Mouse (Mus musculus): ENCODE data around the gene Fbxw8. TPM values are rescaled to one million over a fixed set of nuclear protein-coding genes. Genes with fewer than 3 reads are reported as not detected.

The Fbxw8 gene
- polyA plus RNA-seq, 1 experiment from 2014 or later: 16.0 TPM

DNA sequence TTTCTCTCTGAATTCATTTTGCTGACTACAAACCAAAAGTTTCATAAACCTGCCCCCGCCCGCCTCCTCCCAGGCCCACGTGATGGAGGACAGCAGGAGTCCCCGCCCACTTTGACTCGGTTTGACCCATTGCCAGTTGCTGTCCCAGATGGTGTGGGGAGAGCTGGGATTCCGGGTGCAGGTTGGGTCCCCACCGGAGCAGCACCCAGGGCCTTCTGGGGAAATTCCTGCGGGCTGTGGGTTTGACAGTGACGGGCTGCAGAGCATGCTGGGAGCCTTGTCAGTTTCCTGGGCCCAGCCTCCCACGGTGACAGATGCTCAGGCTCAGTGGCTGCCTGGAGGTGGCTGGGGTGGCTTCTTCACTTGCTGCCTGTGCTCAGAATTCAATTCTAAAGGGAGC is 125.8 kb downstream of the Fbxw8 start:
- ATAC-seq: no peak
- Histone ChIP-seq H3K4me2 (ENCODE audit: low read depth, low read length) (peak overlapping the region; percentile 99), H3K27me3 (replicated peaks; ENCODE audit: control insufficient read depth, insufficient read depth, low read length) (peaks cover 45% of the 10 kb centered on the region), H3K9me3 (ENCODE audit: control insufficient read depth, low read length) (no peaks in the 10 kb centered on the region), H3K36me3 (ENCODE audit: control insufficient read depth, insufficient read depth, low read length) (no peaks in the 10 kb centered on the region), H3K4me3 (ENCODE audit: low read length) (peak overlapping the region; percentile 69), H3K27ac (ENCODE audit: low read length) (no peak overlapping the region), H3K9ac (ENCODE audit: low read depth, low read length) (peak overlapping the region; percentile 45; the same call in 1 of the 2 replicates), H3K4me1 (ENCODE audit: control insufficient read depth, insufficient read depth, low read length) (peaks cover 28% of the 10 kb centered on the region)
- 3% methylated on average over 10 of the region's 10 CpGs for WGBS

- H3K4me1 ChIP-seq (ENCODE audit: control insufficient read depth, insufficient read depth, low read length): peaks cover 28% of the 10 kb centered on the region
- H3K4me3 ChIP-seq (ENCODE audit: low read length): peak overlapping the region; percentile 69
- peak overlapping the region; percentile 99 for H3K4me2 ChIP-seq (ENCODE audit: low read depth, low read length)
- WGBS: 6% methylated on average over 12 of the region's 12 CpGs
- peaks cover 45% of the 10 kb centered on the region for H3K27me3 ChIP-seq (replicated peaks; ENCODE audit: control insufficient read depth, insufficient read depth, low read length)
- H3K9me3 ChIP-seq (ENCODE audit: control insufficient read depth, low read length): no peaks in the 10 kb centered on the region
- ATAC-seq: peak; percentile 16; the same call in 1 of the 2 replicates
- H3K9ac ChIP-seq (ENCODE audit: low read depth, low read length): peak overlapping the region; percentile 45; the same call in 1 of the 2 replicates
- H3K36me3 ChIP-seq (ENCODE audit: control insufficient read depth, insufficient read depth, low read length): no peaks in the 10 kb centered on the region
- no peak overlapping the region for H3K27ac ChIP-seq (ENCODE audit: low read length)
These were observed 126.2 kb downstream of the Fbxw8 start for GRCm38 (mm10) chr5:118029035-118029408.

DNA sequence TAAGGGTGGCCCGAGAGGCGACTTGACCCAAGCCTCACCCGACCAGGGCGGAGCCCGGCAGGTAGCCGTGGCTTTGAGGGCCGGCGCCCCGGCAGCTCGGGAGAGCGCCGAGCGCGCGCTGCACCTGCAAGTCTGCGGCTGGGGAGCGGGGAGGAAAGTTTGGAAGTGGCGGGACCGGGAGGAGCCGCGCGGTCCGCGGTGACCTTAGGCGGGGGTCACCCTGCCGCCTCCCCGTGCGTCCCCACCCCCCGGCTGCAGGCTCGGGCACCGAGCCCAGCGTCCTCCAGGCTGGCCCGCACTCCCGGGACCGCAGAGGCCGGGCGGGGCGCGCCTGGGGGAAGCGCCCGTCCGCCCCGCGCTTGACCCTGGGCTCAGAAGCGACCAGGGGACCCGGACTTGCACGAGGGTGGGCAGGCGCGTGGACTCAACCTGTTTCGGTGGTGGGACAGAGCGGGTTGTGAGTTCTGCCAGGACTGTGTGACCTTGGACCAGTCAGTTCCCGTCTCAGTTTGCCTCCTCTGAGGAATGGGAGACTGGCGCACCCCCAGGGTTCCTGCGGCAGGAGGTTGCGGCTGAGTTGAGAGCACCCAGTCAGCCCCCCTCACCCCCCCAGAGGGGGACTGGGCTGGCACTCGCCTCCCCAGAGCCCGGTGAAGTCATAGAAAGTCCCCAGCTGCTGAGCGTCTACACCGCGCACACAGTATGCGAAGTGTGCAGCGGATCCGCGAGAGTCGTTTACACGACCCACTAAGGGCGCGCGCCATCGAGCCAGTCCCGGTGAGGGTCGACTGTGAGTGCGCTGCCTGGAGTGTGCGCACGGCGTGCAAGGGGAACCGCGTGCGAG is 126.9 kb downstream of the Fbxw8 start:
- no peak overlapping the region for H3K27ac ChIP-seq (ENCODE audit: low read length)
- H3K4me1 ChIP-seq (ENCODE audit: control insufficient read depth, insufficient read depth, low read length): peaks cover 28% of the 10 kb centered on the region
- no peaks in the 10 kb centered on the region for H3K9me3 ChIP-seq (ENCODE audit: control insufficient read depth, low read length)
- peak overlapping the region; percentile 60 for H3K9ac ChIP-seq (ENCODE audit: low read depth, low read length)
- no peaks in the 10 kb centered on the region for H3K36me3 ChIP-seq (ENCODE audit: control insufficient read depth, insufficient read depth, low read length)
- under 1% methylated on average over 71 of the region's 79 CpGs for WGBS
- ATAC-seq: peak; percentile 19; the same call in 1 of the 2 replicates
- peak overlapping the region; percentile 69 for H3K4me3 ChIP-seq (ENCODE audit: low read length)
- peak overlapping the region; percentile 99 for H3K4me2 ChIP-seq (ENCODE audit: low read depth, low read length)
- peaks cover 45% of the 10 kb centered on the region for H3K27me3 ChIP-seq (replicated peaks; ENCODE audit: control insufficient read depth, insufficient read depth, low read length)

DNA sequence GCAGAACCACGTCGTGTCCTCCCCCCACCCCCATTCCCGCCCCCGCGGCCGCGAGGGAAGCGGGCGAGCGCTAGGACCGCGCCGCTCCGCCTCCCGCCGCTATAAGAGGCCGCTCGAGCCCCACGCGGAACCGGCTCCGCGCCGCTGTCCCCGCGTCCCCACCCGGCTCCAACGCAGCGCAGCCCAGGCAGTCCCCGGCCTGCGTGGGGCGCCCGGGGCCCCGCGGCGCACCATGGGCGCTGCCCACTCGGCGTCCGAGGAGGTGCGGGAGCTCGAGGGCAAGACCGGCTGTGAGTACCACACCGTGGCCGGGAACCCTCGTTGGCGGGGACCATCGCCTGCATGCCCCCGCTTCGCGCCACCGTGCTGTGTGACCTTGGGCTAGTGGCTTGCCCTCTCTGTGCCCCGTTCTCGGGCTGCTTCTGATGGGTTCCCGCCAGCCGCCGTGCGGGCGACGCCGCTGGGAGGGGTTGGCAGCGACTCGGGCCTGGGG is 127.5 kb downstream of the Fbxw8 start, which contains the start of gene Tesc:
Gene Tesc (plus strand): TSS at position 46 of the 493 bp plus-strand sequence.
- Histone ChIP-seq H3K4me1 (ENCODE audit: control insufficient read depth, insufficient read depth, low read length) (peaks cover 28% of the 10 kb centered on the region), H3K27me3 (replicated peaks; ENCODE audit: control insufficient read depth, insufficient read depth, low read length) (peaks cover 45% of the 10 kb centered on the region), H3K9ac (ENCODE audit: low read depth, low read length) (peak within 1 kb of the TSS; percentile 60), H3K36me3 (ENCODE audit: control insufficient read depth, insufficient read depth, low read length) (no peaks in the 10 kb centered on the region), H3K4me2 (ENCODE audit: low read depth, low read length) (peak within 1 kb of the TSS; percentile 99), H3K27ac (ENCODE audit: low read length) (no peak within 1 kb of the TSS), H3K4me3 (ENCODE audit: low read length) (peak within 1 kb of the TSS; percentile 69), H3K9me3 (ENCODE audit: control insufficient read depth, low read length) (no peaks in the 10 kb centered on the region)
- under 1% methylated on average over 55 of the region's 63 CpGs for WGBS
- no peak for ATAC-seq

- Histone ChIP-seq H3K27me3 (replicated peaks; ENCODE audit: control insufficient read depth, insufficient read depth, low read length) (peaks cover 45% of the 10 kb centered on the region), H3K9ac (ENCODE audit: low read depth, low read length) (peak overlapping the region; percentile 60), H3K27ac (ENCODE audit: low read length) (no peak overlapping the region), H3K9me3 (ENCODE audit: control insufficient read depth, low read length) (no peaks in the 10 kb centered on the region), H3K36me3 (ENCODE audit: control insufficient read depth, insufficient read depth, low read length) (no peaks in the 10 kb centered on the region), H3K4me3 (ENCODE audit: low read length) (peak overlapping the region; percentile 69), H3K4me1 (ENCODE audit: control insufficient read depth, insufficient read depth, low read length) (peaks cover 28% of the 10 kb centered on the region), H3K4me2 (ENCODE audit: low read depth, low read length) (peak overlapping the region; percentile 99)
- WGBS: 2% methylated on average over 39 of the region's 39 CpGs
- ATAC-seq: no peak
These were observed 128.1 kb downstream of the Fbxw8 start for GRCm38 (mm10) chr5:118027101-118027697.

DNA sequence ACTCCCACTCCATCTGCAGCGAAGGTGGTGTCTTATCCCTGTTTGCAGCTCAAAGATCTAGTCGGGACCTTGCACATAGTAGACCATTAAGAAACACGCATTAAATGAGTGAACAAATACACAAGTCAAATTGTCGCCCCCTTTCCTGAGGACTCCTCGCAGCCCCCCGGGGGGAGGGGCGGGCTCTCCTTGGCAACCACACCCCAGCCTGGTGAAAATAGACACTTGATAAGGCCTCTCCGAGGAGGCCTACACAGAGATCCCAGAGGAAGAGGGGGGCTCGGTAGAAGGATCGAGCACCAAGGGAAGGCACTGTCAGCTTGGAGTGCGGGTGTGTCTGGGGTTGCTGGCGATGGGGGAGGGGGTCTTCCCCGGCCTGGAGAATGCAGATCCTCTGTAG is 128.9 kb downstream of the Fbxw8 start:
- Histone ChIP-seq H3K9me3 (ENCODE audit: control insufficient read depth, low read length) (no peaks in the 10 kb centered on the region), H3K4me2 (ENCODE audit: low read depth, low read length) (no peak overlapping the region), H3K36me3 (ENCODE audit: control insufficient read depth, insufficient read depth, low read length) (no peaks in the 10 kb centered on the region), H3K4me3 (ENCODE audit: low read length) (0 out of 2 replicates have a peak overlapping the region, but pooled peaks have one; percentile 12), H3K4me1 (ENCODE audit: control insufficient read depth, insufficient read depth, low read length) (peaks cover 28% of the 10 kb centered on the region), H3K27me3 (replicated peaks; ENCODE audit: control insufficient read depth, insufficient read depth, low read length) (peaks cover 45% of the 10 kb centered on the region), H3K9ac (ENCODE audit: low read depth, low read length) (no peak overlapping the region; the same call in 1 of the 2 replicates), H3K27ac (ENCODE audit: low read length) (no peak overlapping the region)
- WGBS: 10% methylated on average over 13 of the region's 13 CpGs
- no peak for ATAC-seq

DNA sequence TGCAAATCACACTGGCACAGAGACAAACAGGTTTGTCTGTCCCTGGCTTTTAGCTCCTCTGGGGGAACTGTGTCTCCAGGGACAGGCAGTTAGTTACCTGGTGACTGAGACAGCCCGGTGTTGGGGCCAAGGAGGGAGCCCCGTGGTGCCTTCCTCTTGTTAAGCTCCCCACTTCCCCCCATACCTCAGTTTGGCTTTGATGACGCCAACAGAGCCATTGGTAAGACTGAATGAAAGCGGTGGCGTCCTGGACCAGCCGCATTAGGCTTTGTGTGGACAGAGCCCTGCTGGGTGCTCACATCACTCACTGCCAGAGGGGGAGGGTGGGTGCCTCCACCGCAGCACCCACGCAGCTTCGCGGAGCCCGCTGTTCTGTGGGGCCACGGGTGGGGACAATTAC is 129.4 kb downstream of the Fbxw8 start:
- no peak overlapping the region; the same call in 1 of the 2 replicates for H3K9ac ChIP-seq (ENCODE audit: low read depth, low read length)
- WGBS: 15% methylated on average over 12 of the region's 12 CpGs
- H3K27ac ChIP-seq (ENCODE audit: low read length): no peak overlapping the region
- ATAC-seq: no peak
- no peak overlapping the region for H3K4me3 ChIP-seq (ENCODE audit: low read length)
- H3K36me3 ChIP-seq (ENCODE audit: control insufficient read depth, insufficient read depth, low read length): no peaks in the 10 kb centered on the region
- H3K27me3 ChIP-seq (replicated peaks; ENCODE audit: control insufficient read depth, insufficient read depth, low read length): peaks cover 45% of the 10 kb centered on the region
- H3K9me3 ChIP-seq (ENCODE audit: control insufficient read depth, low read length): no peaks in the 10 kb centered on the region
- peaks cover 28% of the 10 kb centered on the region for H3K4me1 ChIP-seq (ENCODE audit: control insufficient read depth, insufficient read depth, low read length)
- H3K4me2 ChIP-seq (ENCODE audit: low read depth, low read length): no peak overlapping the region

GRCm38 (mm10) chr5:118023053-118023452 is 132.2 kb downstream of the Fbxw8 start:
- Histone ChIP-seq H3K9ac (ENCODE audit: low read depth, low read length) (no peak overlapping the region), H3K27me3 (replicated peaks; ENCODE audit: control insufficient read depth, insufficient read depth, low read length) (peaks cover 27% of the 10 kb centered on the region), H3K9me3 (ENCODE audit: control insufficient read depth, low read length) (no peaks in the 10 kb centered on the region), H3K27ac (ENCODE audit: low read length) (no peak overlapping the region), H3K4me3 (ENCODE audit: low read length) (no peak overlapping the region), H3K4me2 (ENCODE audit: low read depth, low read length) (no peak overlapping the region), H3K4me1 (ENCODE audit: control insufficient read depth, insufficient read depth, low read length) (peaks cover 12% of the 10 kb centered on the region), H3K36me3 (ENCODE audit: control insufficient read depth, insufficient read depth, low read length) (no peaks in the 10 kb centered on the region)
- ATAC-seq: no peak
- WGBS: 65% methylated on average over 3 of the region's 3 CpGs

GRCm38 (mm10) chr5:118019905-118020304 is 135.4 kb downstream of the Fbxw8 start:
- no peaks in the 10 kb centered on the region for H3K27me3 ChIP-seq (replicated peaks; ENCODE audit: control insufficient read depth, insufficient read depth, low read length)
- no peak for ATAC-seq
- no peaks in the 10 kb centered on the region for H3K36me3 ChIP-seq (ENCODE audit: control insufficient read depth, insufficient read depth, low read length)
- H3K4me2 ChIP-seq (ENCODE audit: low read depth, low read length): no peak overlapping the region
- no peak overlapping the region for H3K4me3 ChIP-seq (ENCODE audit: low read length)
- WGBS: 55% methylated on average over 11 of the region's 11 CpGs
- no peak overlapping the region for H3K27ac ChIP-seq (ENCODE audit: low read length)
- H3K9me3 ChIP-seq (ENCODE audit: control insufficient read depth, low read length): no peaks in the 10 kb centered on the region
- peaks cover 3% of the 10 kb centered on the region for H3K4me1 ChIP-seq (ENCODE audit: control insufficient read depth, insufficient read depth, low read length)
- H3K9ac ChIP-seq (ENCODE audit: low read depth, low read length): no peak overlapping the region
